Mouse (Mus musculus) forebrain, embryonic 15.5 days (tissue): ENCODE data around the gene Ren1. TPM values are rescaled to one million over a fixed set of nuclear protein-coding genes. Genes with fewer than 3 reads are reported as not detected.

Source experiments
- ATAC-seq: fragments of 200-750 bp; cut with Nextera tagmentation; replicated peaks from 2 replicates; pipeline ENCODE4 v1.8.0; 2017; ENCODE audit warnings: mild to moderate bottlenecking, moderate TSS enrichment, moderate library complexity
- H3K27ac ChIP-seq: fragments of 300-500 bp; sonication (generic); replicated peaks from 2 replicates; pipeline ENCODE4 v1.5.1; 2015; ENCODE audit warnings: mild to moderate bottlenecking, inconsistent platforms
- H3K27me3 ChIP-seq: fragments of 300-500 bp; sonication (generic); 2 replicates; pipeline ENCODE4 v1.6.1; 2015; ENCODE audit warnings: inconsistent platforms
- H3K36me3 ChIP-seq: fragments of 300-500 bp; sonication (generic); 2 replicates; pipeline ENCODE4 v1.6.1; 2015; ENCODE audit warnings: mild to moderate bottlenecking, inconsistent platforms
- H3K4me1 ChIP-seq: fragments of 300-500 bp; sonication (generic); 2 replicates; pipeline ENCODE4 v1.6.1; 2015; ENCODE audit warnings: inconsistent platforms
- H3K4me2 ChIP-seq: fragments of 300-500 bp; sonication (generic); replicated peaks from 2 replicates; pipeline ENCODE4 v1.6.1; 2015; ENCODE audit warnings: mild to moderate bottlenecking, inconsistent platforms
- H3K4me3 ChIP-seq: fragments of 300-500 bp; sonication (generic); 2 replicates; pipeline ENCODE4 v1.5.1; 2015; ENCODE audit warnings: mild to moderate bottlenecking, inconsistent platforms
- H3K9ac ChIP-seq: fragments of 300-500 bp; sonication (generic); replicated peaks from 2 replicates; pipeline ENCODE4 v1.6.1; 2015; ENCODE audit warnings: mild to moderate bottlenecking, inconsistent platforms
- H3K9me3 ChIP-seq: fragments of 300-500 bp; sonication (generic); 2 replicates; pipeline ENCODE4 v1.6.1; 2016; ENCODE audit warnings: inconsistent platforms
- WGBS: fragments of 180-500 bp; shearing (Covaris S2); methylation state at CpG from one replicate; pipeline ENCODE4 v1.1.7; 2015; ENCODE audit warnings: mixed read lengths; 5-methylcytosine and 5-hydroxymethylcytosine counted together
- polyA plus RNA-seq: library from polyadenylated mRNA; unstranded; fragments of >200 nt; fragmentation: Nextera tagmentation; extraction: Ambion mirVana; gene quantifications from 2 replicates; pipeline ENCODE4 v1.2.1, GENCODE M21; 2015

The Ren1 gene
- polyA plus RNA-seq, 1 experiment from 2014 or later, result not detected

DNA sequence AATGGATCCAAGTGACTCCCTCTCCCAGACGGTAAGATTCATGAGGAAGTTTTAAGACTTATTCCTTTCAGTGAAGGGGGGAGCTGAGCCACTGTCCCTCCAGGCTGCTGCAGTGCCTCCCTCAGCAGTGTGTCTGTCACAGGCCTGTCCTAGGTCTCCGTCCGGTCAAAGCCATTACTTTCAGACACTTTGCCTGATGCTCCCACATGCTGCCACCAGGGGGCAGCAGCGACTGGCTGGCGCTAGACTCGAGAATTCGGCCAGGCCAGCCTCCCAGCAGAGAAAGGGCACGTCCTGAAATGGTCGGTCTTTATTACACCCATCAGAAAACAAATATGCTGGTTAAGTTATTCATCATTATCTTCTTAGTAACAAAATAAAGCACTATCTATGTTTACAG, 31.7 kb downstream of the Ren1 start:
- Histone ChIP-seq H3K27ac (no peak overlapping the region), H3K4me2 (no peak overlapping the region), H3K4me3 (no peak overlapping the region), H3K27me3 (no peaks in the 10 kb centered on the region), H3K36me3 (no peaks in the 10 kb centered on the region), H3K9ac (no peak overlapping the region), H3K9me3 (no peaks in the 10 kb centered on the region), H3K4me1 (peaks cover 13% of the 10 kb centered on the region)
- 5% methylated on average over 9 of the region's 9 CpGs for WGBS
- ATAC-seq, result no peak

DNA sequence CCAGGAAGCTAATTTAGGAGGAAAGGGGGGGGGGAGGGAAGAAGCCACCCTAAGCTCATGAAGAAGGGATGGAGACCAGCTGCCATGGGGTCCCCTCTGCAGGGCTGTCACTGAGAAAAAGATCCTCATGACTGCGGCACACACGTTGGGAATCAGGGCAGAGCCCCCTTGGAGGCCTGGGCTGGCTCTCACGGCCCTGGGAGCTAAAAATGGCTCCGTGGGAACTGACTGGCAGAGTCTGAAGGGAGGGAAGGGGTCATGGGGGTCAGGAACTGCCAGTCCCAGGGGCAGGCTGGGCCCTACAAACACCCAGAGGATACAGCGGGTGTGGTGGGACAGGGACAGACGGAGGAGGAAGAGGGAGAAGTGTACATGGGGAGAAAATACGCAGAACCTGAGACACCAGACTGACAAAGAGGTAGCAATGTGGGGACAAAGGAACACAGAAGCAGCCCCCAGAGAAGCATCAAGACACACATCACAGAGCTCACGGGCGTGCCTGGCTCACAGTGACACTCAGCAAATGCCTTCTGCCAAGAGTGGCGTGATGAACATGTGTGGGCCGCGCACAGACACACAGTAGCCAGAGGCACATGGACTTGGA, 32.3 kb downstream of the Ren1 start:
- no peak overlapping the region for H3K4me2 ChIP-seq
- no peaks in the 10 kb centered on the region for H3K9me3 ChIP-seq
- no peaks in the 10 kb centered on the region for H3K27me3 ChIP-seq
- ATAC-seq, result no peak
- 65% methylated on average over 12 of the region's 12 CpGs for WGBS
- H3K36me3 ChIP-seq, result no peaks in the 10 kb centered on the region
- H3K27ac ChIP-seq, result 0 out of 2 replicates have a peak overlapping the region, but pooled peaks have one; percentile 4
- no peak overlapping the region for H3K4me3 ChIP-seq
- peaks cover 13% of the 10 kb centered on the region for H3K4me1 ChIP-seq
- no peak overlapping the region for H3K9ac ChIP-seq

DNA sequence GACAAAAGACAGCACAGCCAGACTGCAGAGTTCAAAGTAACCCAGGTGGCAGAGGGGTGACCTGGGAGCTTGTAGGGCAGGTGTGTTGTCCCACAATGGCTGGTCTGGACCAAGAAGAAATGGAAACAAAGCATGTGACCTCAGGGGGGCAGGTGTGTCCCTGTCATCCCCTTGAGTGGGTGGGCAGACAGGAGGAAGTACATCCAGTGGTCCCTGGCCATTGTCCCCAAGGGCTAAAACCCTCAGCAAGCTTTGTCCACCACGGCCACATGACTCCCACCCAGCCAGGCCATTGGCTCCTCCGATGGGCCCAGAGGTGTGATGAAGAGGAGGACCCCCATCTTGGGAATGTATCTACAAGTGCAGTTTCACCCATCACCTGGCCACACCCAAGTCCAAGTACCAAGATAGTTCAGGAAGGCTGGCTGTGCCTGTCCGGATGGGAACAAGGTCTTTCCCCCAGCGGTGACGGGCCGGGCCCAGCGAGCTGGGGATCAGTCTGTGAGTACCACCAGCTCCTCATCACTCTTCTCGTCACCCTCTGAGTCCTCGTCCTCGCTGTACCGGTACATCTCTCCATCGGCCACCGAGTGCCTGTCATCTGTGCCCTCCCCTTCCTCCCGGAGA, 33.0 kb downstream of the Ren1 start:
- Histone ChIP-seq H3K9ac (no peak overlapping the region), H3K4me3 (no peak overlapping the region), H3K36me3 (no peaks in the 10 kb centered on the region), H3K4me1 (peaks cover 13% of the 10 kb centered on the region), H3K27ac (0 out of 2 replicates have a peak overlapping the region, but pooled peaks have one; percentile 4), H3K9me3 (no peaks in the 10 kb centered on the region), H3K27me3 (no peaks in the 10 kb centered on the region), H3K4me2 (no peak overlapping the region)
- ATAC-seq, result no peak
- 94% methylated on average over 14 of the region's 14 CpGs for WGBS

DNA sequence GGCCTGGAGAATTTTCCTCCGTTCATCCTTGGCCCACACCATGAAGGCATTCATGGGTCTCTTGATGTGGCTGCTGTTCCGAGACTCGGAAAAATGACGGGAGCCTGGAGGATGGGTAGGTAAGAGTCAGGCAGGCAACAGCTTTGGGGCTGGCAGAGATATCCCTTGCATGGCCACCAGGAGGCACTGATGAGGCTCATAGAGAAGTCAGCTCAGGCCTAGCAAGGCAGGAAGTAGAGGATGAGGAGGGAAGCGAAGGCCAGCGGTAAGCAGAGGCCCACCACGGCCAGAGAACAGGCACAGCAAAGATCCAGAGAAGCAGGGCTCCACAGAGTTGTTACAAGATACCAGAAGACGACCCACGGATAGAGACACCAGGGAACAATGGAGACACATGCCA, 35.2 kb downstream of the Ren1 start:
- Histone ChIP-seq H3K4me3 (no peak overlapping the region), H3K9ac (peak overlapping the region; percentile 29), H3K27ac (0 out of 2 replicates have a peak overlapping the region, but pooled peaks have one; percentile 21), H3K36me3 (no peaks in the 10 kb centered on the region), H3K4me2 (peak overlapping the region; percentile 27), H3K27me3 (no peaks in the 10 kb centered on the region), H3K4me1 (peaks cover 7% of the 10 kb centered on the region), H3K9me3 (no peaks in the 10 kb centered on the region)
- ATAC-seq, result peak; percentile 42
- 34% methylated on average over 9 of the region's 9 CpGs for WGBS

DNA sequence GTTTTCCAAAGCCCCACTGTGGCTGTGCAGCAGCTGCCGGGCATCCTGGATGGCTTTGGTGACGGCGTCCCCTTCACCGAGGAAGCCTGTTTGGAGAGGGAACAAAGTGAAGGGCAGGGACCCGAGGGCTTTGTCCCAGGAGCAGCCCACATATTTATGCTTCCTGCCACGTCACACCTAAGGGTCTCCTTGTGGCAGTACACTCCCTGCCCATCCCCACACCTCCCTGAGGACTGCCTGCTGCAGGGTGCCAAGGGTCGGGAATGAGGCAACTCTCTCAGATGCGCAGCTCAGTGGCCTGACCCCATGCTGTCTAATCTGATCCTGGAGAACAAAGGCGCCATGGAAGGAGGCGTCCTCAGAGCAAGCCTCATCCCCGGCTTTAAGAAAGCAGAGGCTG, 35.9 kb downstream of the Ren1 start:
- no peak overlapping the region for H3K27ac ChIP-seq
- no peak overlapping the region for H3K4me3 ChIP-seq
- 29% methylated on average over 11 of the region's 11 CpGs for WGBS
- H3K27me3 ChIP-seq, result no peaks in the 10 kb centered on the region
- H3K9ac ChIP-seq, result peak overlapping the region; percentile 29
- ATAC-seq, result no peak
- H3K36me3 ChIP-seq, result no peaks in the 10 kb centered on the region
- no peaks in the 10 kb centered on the region for H3K9me3 ChIP-seq
- peak overlapping the region; percentile 27 for H3K4me2 ChIP-seq
- H3K4me1 ChIP-seq, result peaks cover 7% of the 10 kb centered on the region

DNA sequence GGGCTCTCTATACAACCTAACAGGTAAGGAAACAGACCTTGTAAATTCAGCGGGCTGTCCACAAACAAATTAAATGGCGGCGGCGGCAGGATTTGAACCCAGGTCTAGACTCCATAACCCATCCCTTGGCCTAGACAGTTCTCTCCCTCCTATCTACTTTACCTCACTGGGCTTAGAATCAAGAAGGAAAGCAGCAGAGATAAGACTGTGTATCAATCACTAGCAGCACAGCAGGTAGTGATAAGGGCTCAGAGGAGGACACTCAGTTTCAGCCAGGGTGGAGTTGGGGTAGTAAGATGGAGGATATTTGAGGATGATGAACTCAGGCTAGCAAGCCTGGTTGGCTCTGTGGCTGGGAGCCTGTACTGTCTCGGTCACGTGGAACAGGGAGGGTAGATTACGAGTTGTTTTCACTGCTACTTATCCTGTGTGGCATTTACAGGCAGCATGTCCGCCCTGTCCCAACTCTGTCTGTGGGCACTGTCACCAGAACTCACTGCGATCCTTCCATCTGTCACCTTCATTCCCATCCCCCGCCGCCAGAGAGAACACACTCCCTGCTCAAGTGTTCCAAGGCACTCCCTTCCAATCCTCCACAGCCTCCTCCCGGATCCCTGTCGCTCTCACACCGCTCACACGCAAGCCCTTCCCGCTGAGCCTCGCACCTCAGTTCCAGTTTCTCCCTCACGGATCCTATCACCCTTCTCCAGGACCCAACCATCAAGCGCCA, 37.4 kb downstream of the Ren1 start:
- H3K4me2 ChIP-seq, result no peak overlapping the region
- no peak overlapping the region for H3K27ac ChIP-seq
- no peaks in the 10 kb centered on the region for H3K9me3 ChIP-seq
- H3K9ac ChIP-seq, result no peak overlapping the region
- no peaks in the 10 kb centered on the region for H3K36me3 ChIP-seq
- no peak for ATAC-seq
- H3K27me3 ChIP-seq, result no peaks in the 10 kb centered on the region
- peaks cover 7% of the 10 kb centered on the region for H3K4me1 ChIP-seq
- 67% methylated on average over 19 of the region's 19 CpGs for WGBS
- no peak overlapping the region for H3K4me3 ChIP-seq

DNA sequence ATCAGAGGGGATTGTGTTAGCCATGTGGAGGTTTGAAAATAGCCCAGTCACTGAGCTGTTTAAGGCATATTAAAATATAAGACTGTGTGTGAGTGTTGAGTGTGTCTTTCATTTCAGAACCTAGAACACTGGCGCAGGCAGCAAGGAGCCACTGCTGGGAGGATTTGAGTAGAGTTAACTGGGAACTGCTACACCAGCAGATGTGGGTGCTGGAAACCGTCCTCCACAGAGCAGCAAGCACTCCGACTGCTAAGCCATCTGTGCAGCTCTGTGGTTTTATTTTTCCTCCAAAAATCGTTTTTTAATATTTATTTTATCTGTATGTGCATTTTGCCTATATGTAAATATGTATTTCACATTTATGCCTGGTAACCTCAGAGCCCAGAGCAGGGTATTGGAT, 44.4 kb downstream of the Ren1 start:
- no peaks in the 10 kb centered on the region for H3K36me3 ChIP-seq
- 66% methylated on average over 4 of the region's 4 CpGs for WGBS
- H3K27me3 ChIP-seq, result no peaks in the 10 kb centered on the region
- H3K27ac ChIP-seq, result peak overlapping the region; percentile 42; the same call in 1 of the 2 replicates
- H3K9me3 ChIP-seq, result no peaks in the 10 kb centered on the region
- no peak overlapping the region for H3K4me3 ChIP-seq
- H3K4me2 ChIP-seq, result no peak overlapping the region
- ATAC-seq, result no peak
- H3K9ac ChIP-seq, result no peak overlapping the region
- H3K4me1 ChIP-seq, result peaks cover 15% of the 10 kb centered on the region

DNA sequence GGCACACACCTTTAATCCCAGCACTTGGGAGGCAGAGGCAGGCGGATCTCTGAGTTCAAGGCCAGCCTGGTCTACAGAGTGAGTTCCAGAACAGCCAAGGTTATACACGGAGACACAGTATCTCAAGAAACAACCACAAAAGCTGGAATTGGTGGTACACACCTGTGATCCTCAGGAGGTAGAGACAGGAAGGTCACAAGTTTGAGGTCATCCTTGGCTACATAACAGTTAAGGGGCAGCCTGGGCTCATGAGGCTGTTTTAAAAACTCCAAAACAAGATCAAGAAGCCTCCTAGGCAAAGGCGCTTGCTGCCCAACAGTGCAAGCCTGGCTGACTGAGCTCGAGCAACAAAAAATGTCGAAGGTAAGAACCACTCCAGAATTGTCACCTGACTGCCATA, 46.4 kb downstream of the Ren1 start:
- no peak for ATAC-seq
- no peak overlapping the region for H3K9ac ChIP-seq
- 83% methylated on average over 5 of the region's 5 CpGs for WGBS
- no peak overlapping the region for H3K4me2 ChIP-seq
- no peaks in the 10 kb centered on the region for H3K9me3 ChIP-seq
- H3K27ac ChIP-seq, result no peak overlapping the region
- peaks cover 15% of the 10 kb centered on the region for H3K4me1 ChIP-seq
- H3K4me3 ChIP-seq, result no peak overlapping the region
- no peaks in the 10 kb centered on the region for H3K36me3 ChIP-seq
- no peaks in the 10 kb centered on the region for H3K27me3 ChIP-seq

DNA sequence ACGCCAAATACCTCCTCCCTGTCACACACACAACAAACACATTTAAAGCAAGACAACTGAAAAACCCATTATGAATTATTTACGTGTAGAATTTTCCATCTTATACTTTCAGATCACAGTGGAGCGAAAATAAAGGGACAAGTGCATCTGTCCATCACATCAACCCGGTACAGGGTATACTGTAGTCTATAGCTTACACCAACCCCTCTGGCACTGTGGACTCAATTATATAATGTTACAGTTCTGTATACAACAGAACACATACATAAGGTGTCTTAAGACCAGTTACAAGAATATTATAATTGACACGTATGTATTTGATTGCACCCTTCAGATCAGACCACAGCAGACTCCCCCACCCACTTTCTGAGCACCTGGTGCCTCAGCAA, 46.8 kb downstream of the Ren1 start:
- peak; percentile 34; the same call in 1 of the 2 replicates for ATAC-seq
- H3K9me3 ChIP-seq, result no peaks in the 10 kb centered on the region
- no peaks in the 10 kb centered on the region for H3K27me3 ChIP-seq
- H3K4me2 ChIP-seq, result no peak overlapping the region
- H3K4me3 ChIP-seq, result no peak overlapping the region
- H3K27ac ChIP-seq, result peak overlapping the region; percentile 80
- H3K4me1 ChIP-seq, result peaks cover 15% of the 10 kb centered on the region
- no peaks in the 10 kb centered on the region for H3K36me3 ChIP-seq
- 0 out of 2 replicates have a peak overlapping the region, but pooled peaks have one; percentile 20 for H3K9ac ChIP-seq
- WGBS, result 52% methylated on average over 5 of the region's 5 CpGs

DNA sequence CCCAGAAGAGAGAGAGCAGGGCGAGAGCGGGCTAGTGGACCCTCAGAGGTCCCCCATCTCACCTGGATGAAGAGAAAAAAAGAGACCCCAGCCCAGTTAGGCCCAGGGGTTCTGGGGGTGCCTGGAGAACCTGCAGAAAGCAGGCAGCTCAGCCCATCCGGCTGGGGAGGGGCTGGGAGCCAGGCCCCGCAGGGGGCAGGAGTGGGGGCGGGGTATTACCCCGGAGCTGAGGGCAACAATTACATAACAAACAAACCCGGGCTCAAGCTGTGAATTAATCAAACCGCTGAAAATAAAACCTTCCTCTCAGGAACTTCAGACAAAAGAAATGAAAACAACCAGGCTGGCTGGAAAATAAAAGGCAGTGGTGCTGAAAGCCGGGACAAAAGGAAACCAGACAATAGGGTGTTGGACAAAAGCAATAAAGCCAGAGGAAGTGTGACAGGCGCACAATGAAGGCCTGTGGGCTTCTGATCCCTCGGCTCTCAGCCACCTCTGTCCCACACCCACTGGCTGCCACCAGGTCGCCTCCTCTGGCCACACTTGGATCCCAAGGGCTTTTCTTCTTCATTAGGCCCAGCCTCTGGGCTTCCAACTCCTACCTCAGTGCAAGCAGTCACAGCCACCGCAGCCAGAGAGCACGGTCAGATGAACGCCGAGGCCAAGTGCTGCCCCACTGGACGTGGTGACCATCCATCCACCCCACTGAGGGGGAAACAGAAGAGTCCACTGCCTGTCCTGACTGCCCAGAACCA, 47.4 kb downstream of the Ren1 start:
- Histone ChIP-seq H3K4me1 (peaks cover 15% of the 10 kb centered on the region), H3K9me3 (no peaks in the 10 kb centered on the region), H3K4me2 (peak overlapping the region; percentile 22), H3K9ac (peak overlapping the region; percentile 20; the same call in 1 of the 2 replicates), H3K27me3 (no peaks in the 10 kb centered on the region), H3K36me3 (no peaks in the 10 kb centered on the region), H3K27ac (peak overlapping the region; percentile 80), H3K4me3 (no peak overlapping the region)
- ATAC-seq, result peak; percentile 59
- WGBS, result 5% methylated on average over 17 of the region's 17 CpGs

DNA sequence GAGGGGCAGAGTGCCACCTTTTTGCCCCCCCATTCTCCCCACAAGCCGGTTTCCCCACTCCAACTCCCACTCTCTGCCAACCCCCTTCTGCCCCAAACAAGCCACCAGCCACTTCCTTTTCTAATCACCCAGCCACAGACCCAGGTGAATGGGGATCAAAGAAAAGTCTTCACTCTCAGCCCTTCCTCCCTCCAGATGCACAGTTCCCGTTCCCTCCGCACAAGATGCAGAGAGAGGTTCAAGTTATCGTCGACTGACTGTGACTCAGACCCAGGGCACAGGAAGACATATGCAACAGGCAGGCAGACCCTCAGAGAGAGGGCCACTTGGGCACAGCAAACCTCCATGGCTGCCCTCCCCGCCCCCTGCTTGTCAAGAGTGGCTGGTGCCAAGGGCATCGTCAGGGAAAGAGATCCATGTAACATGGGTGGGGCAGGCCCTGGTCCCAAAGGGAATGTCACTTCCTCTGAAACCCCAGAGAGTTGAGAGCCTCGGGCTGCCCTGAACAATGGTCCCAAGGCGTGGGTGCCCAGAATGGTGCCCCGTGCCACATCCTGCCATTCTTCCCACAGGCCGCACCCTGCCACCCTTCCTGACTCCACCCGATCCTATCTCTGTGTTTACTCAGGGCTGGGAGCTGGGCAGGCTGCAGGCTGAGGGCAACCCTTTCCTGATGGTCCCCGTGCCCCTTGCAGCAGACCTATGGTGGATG, 49.9 kb downstream of the Ren1 start:
- ATAC-seq, result no peak
- Histone ChIP-seq H3K9me3 (no peaks in the 10 kb centered on the region), H3K4me1 (peaks cover 15% of the 10 kb centered on the region), H3K4me2 (no peak overlapping the region), H3K27ac (no peak overlapping the region), H3K27me3 (no peaks in the 10 kb centered on the region), H3K9ac (no peak overlapping the region), H3K36me3 (no peaks in the 10 kb centered on the region), H3K4me3 (no peak overlapping the region)
- 82% methylated on average over 13 of the region's 13 CpGs for WGBS
